Mouse (Mus musculus) MEL (cell line): ENCODE measurements at regions not wholly inside any gene's neighbourhood (a gene's known extent, or its start where the extent isn't known, plus 50 kb on each side); places are given as distances from the start of the nearest gene placed in this dataset.

Experiments
- DNase-seq: peaks from one replicate; pipeline ENCODE4 v3.0.0; 2011; ENCODE audit warnings: low read depth, low spot score
- H3K27ac ChIP-seq: 2 replicates; pipeline ENCODE4 v1.5.1; 2012; ENCODE audit warnings: low read depth, mild to moderate bottlenecking, control low read depth, low read length, moderate library complexity; ENCODE audit not compliant: control insufficient read depth
- H3K27me3 ChIP-seq, 2 experiments: fragments of 150-350 bp in 1 of 2; sonication (generic) in 1 of 2; 2 replicates each; pipeline ENCODE4 v1.6.1; 2012; ENCODE audit warnings: low read length in 2 of 2, mild to moderate bottlenecking in 2 of 2, improper control_type of control experiment in 1 of 2, moderate library complexity in 1 of 2; ENCODE audit not compliant: insufficient read depth in 2 of 2, control insufficient read depth in 1 of 2
- H3K36me3 ChIP-seq, 2 experiments: 2 replicates each; pipeline ENCODE4 v1.6.1; 2012 to 2014; ENCODE audit warnings: low read length in 2 of 2, improper control_type of control experiment in 1 of 2, inconsistent platforms in 1 of 2, mild to moderate bottlenecking in 1 of 2; ENCODE audit not compliant: insufficient read depth in 2 of 2, control insufficient read depth in 1 of 2
- H3K4me1 ChIP-seq, 2 experiments: fragments of 150-350 bp in 1 of 2; sonication (generic) in 1 of 2; 2 replicates each; pipeline ENCODE4 v1.6.1; 2012; ENCODE audit warnings: low read length in 2 of 2, improper control_type of control experiment in 1 of 2, mild to moderate bottlenecking in 1 of 2; ENCODE audit not compliant: insufficient read depth in 2 of 2, control insufficient read depth in 1 of 2
- H3K4me3 ChIP-seq, 2 experiments: fragments of 150-350 bp in 1 of 2; sonication (generic) in 1 of 2; 2 replicates each; pipeline ENCODE4 v1.5.1; 2012; ENCODE audit warnings: low read depth in 2 of 2, low read length in 2 of 2, mild to moderate bottlenecking in 2 of 2, moderate library complexity in 2 of 2, control low read depth in 1 of 2, improper control_type of control experiment in 1 of 2; ENCODE audit not compliant: control insufficient read depth in 1 of 2, insufficient read depth in 1 of 2
- H3K79me2 ChIP-seq: 2 replicates; pipeline ENCODE4 v1.6.1; 2012; ENCODE audit warnings: mild to moderate bottlenecking, low read length, moderate library complexity; ENCODE audit not compliant: control insufficient read depth, poor library complexity, insufficient read depth
- H3K9ac ChIP-seq: 2 replicates; pipeline ENCODE4 v1.6.1; 2012; ENCODE audit warnings: low read depth, mild to moderate bottlenecking, control low read depth, low read length, moderate library complexity; ENCODE audit not compliant: control insufficient read depth, poor library complexity, severe bottlenecking
- H3K9me3 ChIP-seq: fragments of 150-350 bp; sonication (generic); replicated peaks from 2 replicates; pipeline ENCODE4 v1.6.1; 2012; ENCODE audit warnings: mild to moderate bottlenecking, low read length, improper control_type of control experiment, moderate library complexity; ENCODE audit not compliant: insufficient read depth
- BHLHE40 ChIP-seq: IDR thresholded peaks from 2 replicates; pipeline ENCODE4 v1.6.1; 2012; ENCODE audit warnings: low read depth, mild to moderate bottlenecking, inconsistent platforms, low read length, improper control_type of control experiment, borderline replicate concordance
- EP300 ChIP-seq, 2 experiments: IDR thresholded peaks; 2 replicates each; pipeline ENCODE4 v1.6.1; 2011; ENCODE audit warnings: improper control_type of control experiment in 2 of 2, low read length in 2 of 2, low read depth in 1 of 2, mild to moderate bottlenecking in 1 of 2
- ETS1 ChIP-seq: IDR thresholded peaks from 2 replicates; pipeline ENCODE4 v1.6.1; 2012; ENCODE audit warnings: low read depth, mild to moderate bottlenecking, inconsistent platforms, low read length, improper control_type of control experiment, moderate library complexity
- GATA1 ChIP-seq: IDR thresholded peaks from 2 replicates; pipeline ENCODE4 v1.6.1; 2011; ENCODE audit warnings: low read depth, low read length, improper control_type of control experiment
- MAZ ChIP-seq: IDR thresholded peaks from 2 replicates; pipeline ENCODE4 v1.6.1; 2012; ENCODE audit warnings: low read depth, mild to moderate bottlenecking, inconsistent platforms, low read length, improper control_type of control experiment
- MXI1 ChIP-seq: IDR thresholded peaks from 2 replicates; pipeline ENCODE4 v1.6.1; 2011; ENCODE audit warnings: mild to moderate bottlenecking, low read depth, low read length, improper control_type of control experiment
- MYC ChIP-seq: IDR thresholded peaks from 2 replicates; pipeline ENCODE4 v1.6.1; 2011; ENCODE audit warnings: low read depth, mild to moderate bottlenecking, low read length, improper control_type of control experiment, moderate library complexity
- NELFE ChIP-seq: IDR thresholded peaks from 2 replicates; pipeline ENCODE4 v1.6.1; 2011; ENCODE audit warnings: low read depth, low read length, improper control_type of control experiment
- NRF1 ChIP-seq: IDR thresholded peaks from 2 replicates; pipeline ENCODE4 v1.6.1; 2014; ENCODE audit warnings: low read depth, mild to moderate bottlenecking, inconsistent platforms, low read length, improper control_type of control experiment, moderate library complexity; ENCODE audit not compliant: poor library complexity, insufficient read depth, severe bottlenecking
- POLR2A ChIP-seq, 2 experiments: IDR thresholded peaks; 2 replicates each; pipeline ENCODE4 v1.6.1; 2011 to 2012; ENCODE audit warnings: low read length in 2 of 2, mild to moderate bottlenecking in 2 of 2, control low read depth in 1 of 2, improper control_type of control experiment in 1 of 2, low read depth in 1 of 2, moderate library complexity in 1 of 2; ENCODE audit not compliant: control insufficient read depth in 1 of 2, insufficient read depth in 1 of 2, poor library complexity in 1 of 2
- SIN3A ChIP-seq: IDR thresholded peaks from 2 replicates; pipeline ENCODE4 v1.6.1; 2012; ENCODE audit warnings: low read length, improper control_type of control experiment, inconsistent platforms
- TAL1 ChIP-seq: IDR thresholded peaks from 2 replicates; pipeline ENCODE4 v1.6.1; 2012; ENCODE audit warnings: mild to moderate bottlenecking, inconsistent platforms, low read length, moderate library complexity, mixed read lengths
- TCF12 ChIP-seq: IDR thresholded peaks from 2 replicates; pipeline ENCODE4 v1.6.1; 2014; ENCODE audit warnings: low read depth, mild to moderate bottlenecking, inconsistent platforms, low read length, improper control_type of control experiment, moderate library complexity
- UBTF ChIP-seq: IDR thresholded peaks from 2 replicates; pipeline ENCODE4 v1.6.1; 2012; ENCODE audit warnings: low read depth, mild to moderate bottlenecking, inconsistent platforms, low read length, improper control_type of control experiment, moderate library complexity, borderline replicate concordance; ENCODE audit not compliant: insufficient read depth
- USF1 ChIP-seq: IDR thresholded peaks from 2 replicates; pipeline ENCODE4 v1.6.1; 2014; ENCODE audit warnings: low read depth, mild to moderate bottlenecking, inconsistent platforms, low read length, improper control_type of control experiment, moderate library complexity
- ZNF384 ChIP-seq: IDR thresholded peaks from 2 replicates; pipeline ENCODE4 v1.6.1; 2012; ENCODE audit warnings: low read depth, mild to moderate bottlenecking, inconsistent platforms, low read length, improper control_type of control experiment

DNA sequence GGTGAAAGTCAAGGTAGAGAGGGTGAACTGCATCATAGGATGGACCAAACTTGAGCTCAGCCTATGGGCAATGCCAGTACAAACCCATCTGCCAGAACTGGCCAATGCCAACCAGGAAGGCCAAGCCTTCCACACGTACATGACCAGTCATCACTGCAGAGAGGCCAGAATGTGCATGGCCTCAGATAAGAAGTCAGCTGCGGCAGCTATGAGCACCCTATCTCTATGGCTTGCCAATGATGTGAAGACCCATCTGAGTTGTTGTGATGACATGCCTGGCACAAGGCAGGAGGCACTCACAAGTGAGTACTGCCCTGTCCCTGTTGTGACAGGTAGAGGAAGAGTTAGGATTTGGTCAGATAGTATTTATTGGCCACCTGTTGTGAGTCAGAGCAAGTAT lies 72.7 kb upstream of the Rreb1 start:
- DNase-seq = no peak

DNA sequence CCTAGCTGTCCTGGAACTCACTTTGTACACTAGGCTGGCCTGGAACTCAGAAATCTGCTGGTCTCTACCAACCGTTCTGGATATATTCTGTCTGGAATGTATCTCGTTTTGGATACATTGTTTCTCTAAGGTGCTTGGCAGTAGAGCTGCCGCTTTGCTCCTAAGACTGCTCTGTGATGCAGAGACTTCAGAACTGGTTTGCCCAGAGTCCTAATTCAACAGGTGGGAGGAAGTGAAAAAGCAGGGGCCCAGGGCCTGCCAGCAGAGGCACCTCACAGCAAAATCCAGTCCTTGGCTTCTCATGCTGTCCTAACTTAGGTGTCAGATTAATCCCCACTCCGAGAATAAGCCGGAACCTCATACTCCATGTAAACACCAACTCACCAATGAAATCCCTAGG lies 67.3 kb upstream of the Rreb1 start:
- Histone ChIP-seq H3K4me1 (peaks cover 2 to 12% of the 10 kb centered on the region in 2 experiments; a peak in 3 of 4 replicates), H3K27me3 (no peaks in the 10 kb centered on the region), H3K79me2 (no peaks in the 10 kb centered on the region), H3K9me3 (no peaks in the 10 kb centered on the region), H3K4me3 (no peak overlapping the region), H3K27ac (no peak overlapping the region), H3K9ac (no peak overlapping the region), H3K36me3 (peaks cover 0 to 8% of the 10 kb centered on the region in 2 experiments; a peak in 2 of 4 replicates)
- no peak for DNase-seq
- no peak for TF ChIP-seq POLR2A (IDR thresholded peaks at IDR 0.05; ENCODE audit: control insufficient read depth in 1 of 2, insufficient read depth in 1 of 2, low read depth in 1 of 2, low read length in 2 of 2, poor library complexity in 1 of 2)
- TF ChIP-seq NELFE = no peak
- no peak for TF ChIP-seq MAZ
- no peak for TF ChIP-seq SIN3A
- no peak for TF ChIP-seq TCF12

More for the DNA sequence above, 72.7 kb upstream of the Rreb1 start:
- Histone ChIP-seq H3K36me3 (peaks cover 0 to 4% of the 10 kb centered on the region in 2 experiments; a peak in 2 of 4 replicates), H3K9me3 (no peaks in the 10 kb centered on the region), H3K4me3 (no peak overlapping the region), H3K79me2 (no peaks in the 10 kb centered on the region), H3K27me3 (no peaks in the 10 kb centered on the region; a peak in 1 of 4 replicates), H3K27ac (no peak overlapping the region), H3K9ac (no peak overlapping the region), H3K4me1 (no peaks in the 10 kb centered on the region; a peak in 1 of 4 replicates)
- TF ChIP-seq USF1 (no peak), MXI1 (no peak), ETS1 (no peak), BHLHE40 (no peak), NRF1 (no peak), MYC (no peak), ZNF384 (no peak), TAL1 (peak; percentile 21; the same call in 1 of the 2 replicates)

DNA sequence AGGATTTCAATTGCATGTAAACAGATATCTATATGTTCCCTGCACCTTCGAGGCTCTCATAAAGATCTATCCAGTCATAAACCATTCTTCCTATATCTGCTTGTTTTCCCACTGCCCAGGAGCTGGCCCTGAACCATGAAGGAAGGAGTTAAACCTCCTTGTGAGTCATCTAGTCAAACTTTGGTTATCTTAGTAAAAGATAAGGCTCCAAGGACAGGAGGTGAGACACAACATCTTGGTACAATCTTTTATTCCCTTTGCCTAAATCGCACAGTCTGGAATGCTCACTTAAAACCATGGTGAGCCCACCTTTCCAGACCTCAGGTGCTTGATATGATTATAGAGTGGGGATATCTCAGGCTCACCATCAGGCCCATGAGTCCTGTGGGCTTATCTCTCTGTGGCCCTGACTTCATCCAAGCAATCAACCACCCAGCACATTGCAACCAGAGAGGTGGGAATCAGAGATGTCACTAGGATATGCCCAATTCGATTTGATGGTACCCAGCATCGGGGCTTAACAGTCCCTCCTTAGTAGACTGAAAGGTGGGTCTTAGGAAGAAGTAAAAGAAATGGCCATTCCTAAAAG lies 65.2 kb upstream of the Rreb1 start:
- TF ChIP-seq GATA1 (peak; percentile 57; the same call in 1 of the 2 replicates), TAL1 (peak; percentile 21; the same call in 1 of the 2 replicates), EP300 (IDR thresholded peaks at IDR 0.05; ENCODE audit: low read depth in 1 of 2, low read length in 2 of 2) (peak; percentile 24 to 52; a peak in 1 of 4 replicates), UBTF (no peak)
- TF ChIP-seq, all 39 proteins: peak for 3
- H3K9ac ChIP-seq = no peak overlapping the region
- no peak for DNase-seq
- no peaks in the 10 kb centered on the region for H3K9me3 ChIP-seq
- H3K36me3 ChIP-seq = peaks cover 0 to 16% of the 10 kb centered on the region in 2 experiments; a peak in 2 of 4 replicates
- no peaks in the 10 kb centered on the region for H3K79me2 ChIP-seq
- no peak overlapping the region for H3K4me3 ChIP-seq
- no peaks in the 10 kb centered on the region for H3K27me3 ChIP-seq
- H3K4me1 ChIP-seq = peaks cover 3 to 28% of the 10 kb centered on the region in 2 experiments
- no peak overlapping the region for H3K27ac ChIP-seq
